Mouse (Mus musculus) embryonic facial prominence, embryonic 14.5 days (tissue): ENCODE data around the gene Vcl. TPM values are rescaled to one million over a fixed set of nuclear protein-coding genes. Genes with fewer than 3 reads are reported as not detected.

Experiments
- ATAC-seq: fragments of 200-750 bp; cut with Nextera tagmentation; 2 replicates; pipeline ENCODE4 v1.8.0; 2017; ENCODE audit warnings: low read depth, moderate number of reproducible peaks, moderate TSS enrichment
- DNase-seq: peaks from one replicate; pipeline ENCODE4 v3.0.0-alpha.2; 2015; ENCODE audit warnings: low spot score
- H3K27ac ChIP-seq: fragments of 300-500 bp; sonication (generic); replicated peaks from 2 replicates; pipeline ENCODE4 v1.5.1; 2014; ENCODE audit warnings: low read depth, mild to moderate bottlenecking, low read length, moderate library complexity
- H3K27me3 ChIP-seq: fragments of 300-500 bp; sonication (generic); replicated peaks from 2 replicates; pipeline ENCODE4 v1.6.1; 2014; ENCODE audit warnings: low read length; ENCODE audit not compliant: control insufficient read depth, insufficient read depth
- H3K36me3 ChIP-seq: fragments of 300-500 bp; sonication (generic); 2 replicates; pipeline ENCODE4 v1.6.1; 2014; ENCODE audit warnings: low read length, mixed read lengths; ENCODE audit not compliant: control insufficient read depth, insufficient read depth
- H3K4me1 ChIP-seq: fragments of 300-500 bp; sonication (generic); 2 replicates; pipeline ENCODE4 v1.6.1; 2014; ENCODE audit warnings: antibody characterized with exemption, low read length; ENCODE audit not compliant: control insufficient read depth, insufficient read depth
- H3K4me2 ChIP-seq: fragments of 300-500 bp; sonication (generic); 2 replicates; pipeline ENCODE4 v1.6.1; 2014; ENCODE audit warnings: low read depth, mild to moderate bottlenecking, low read length, moderate library complexity, mixed read lengths
- H3K4me3 ChIP-seq: fragments of 300-500 bp; sonication (generic); 2 replicates; pipeline ENCODE4 v1.5.1; 2014; ENCODE audit warnings: low read depth, mild to moderate bottlenecking, low read length
- H3K9ac ChIP-seq: fragments of 300-500 bp; sonication (generic); 2 replicates; pipeline ENCODE4 v1.6.1; 2014; ENCODE audit warnings: low read depth, mild to moderate bottlenecking, low read length, moderate library complexity, mixed read lengths
- H3K9me3 ChIP-seq: fragments of 300-500 bp; sonication (generic); 2 replicates; pipeline ENCODE4 v1.6.1; 2016; ENCODE audit warnings: low read length; ENCODE audit not compliant: control insufficient read depth
- WGBS: fragments of 180-500 bp; shearing (Covaris S2); extraction: QIAGEN DNeasy Blood & Tissue Kit; methylation state at CpG from one replicate; pipeline ENCODE4 v1.1.7; 2014; 5-methylcytosine and 5-hydroxymethylcytosine counted together
- polyA plus RNA-seq: library from polyadenylated mRNA; unstranded; fragments of >200 nt; fragmentation: Nextera tagmentation; extraction: Ambion mirVana; gene quantifications from 2 replicates; pipeline ENCODE4 v1.2.1, GENCODE M21; 2014

Vcl gene
- polyA plus RNA-seq, 1 experiment from 2014 or later: 76.2 TPM

GRCm38 (mm10) chr14:20903137-20903536, 26.1 kb upstream of the Vcl start:
- Histone ChIP-seq H3K4me2 (no peak overlapping the region), H3K27ac (no peak overlapping the region), H3K9ac (no peak overlapping the region), H3K36me3 (no peaks in the 10 kb centered on the region), H3K4me3 (no peak overlapping the region), H3K27me3 (no peaks in the 10 kb centered on the region), H3K4me1 (no peaks in the 10 kb centered on the region), H3K9me3 (no peaks in the 10 kb centered on the region)
- DNase-seq (no peak), ATAC-seq (no peak)
- WGBS: 79% methylated on average over 6 of the region's 6 CpGs

DNA sequence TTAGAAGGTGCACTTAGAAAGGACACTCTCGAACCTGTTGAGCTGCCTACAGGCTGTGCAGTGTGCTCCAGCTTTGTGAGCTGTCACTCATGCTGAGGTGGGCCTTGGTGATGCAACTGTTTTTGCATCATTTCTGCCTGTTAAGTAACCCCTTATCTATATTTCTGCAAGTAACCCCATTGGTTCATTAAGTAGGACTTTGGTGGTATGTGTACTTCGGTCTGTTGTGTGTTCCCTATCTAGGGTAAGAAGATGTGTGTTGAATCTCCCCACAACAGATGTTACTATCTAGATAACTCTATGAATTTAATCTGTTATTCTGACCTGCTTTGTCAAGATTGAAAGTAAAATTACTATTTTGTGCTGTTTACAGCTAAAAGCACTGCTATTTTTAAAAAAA, 17.4 kb upstream of the Vcl start:
- Histone ChIP-seq H3K4me1 (no peaks in the 10 kb centered on the region), H3K27ac (no peak overlapping the region), H3K36me3 (no peaks in the 10 kb centered on the region), H3K4me2 (no peak overlapping the region), H3K9me3 (no peaks in the 10 kb centered on the region), H3K4me3 (no peak overlapping the region), H3K27me3 (no peaks in the 10 kb centered on the region), H3K9ac (no peak overlapping the region)
- DNase-seq (no peak), ATAC-seq (no peak)
- WGBS: 89% methylated on average over 2 of the region's 2 CpGs

GRCm38 (mm10) chr14:20914415-20914814, 14.8 kb upstream of the Vcl start:
- no peaks in the 10 kb centered on the region for H3K4me1 ChIP-seq
- no peak for DNase-seq
- no peak overlapping the region for H3K27ac ChIP-seq
- no peak overlapping the region for H3K9ac ChIP-seq
- H3K4me3 ChIP-seq: no peak overlapping the region
- no peaks in the 10 kb centered on the region for H3K9me3 ChIP-seq
- H3K27me3 ChIP-seq: no peaks in the 10 kb centered on the region
- no peak overlapping the region for H3K4me2 ChIP-seq
- no peak for ATAC-seq
- WGBS: 49% methylated on average over 2 of the region's 2 CpGs
- H3K36me3 ChIP-seq: no peaks in the 10 kb centered on the region

DNA sequence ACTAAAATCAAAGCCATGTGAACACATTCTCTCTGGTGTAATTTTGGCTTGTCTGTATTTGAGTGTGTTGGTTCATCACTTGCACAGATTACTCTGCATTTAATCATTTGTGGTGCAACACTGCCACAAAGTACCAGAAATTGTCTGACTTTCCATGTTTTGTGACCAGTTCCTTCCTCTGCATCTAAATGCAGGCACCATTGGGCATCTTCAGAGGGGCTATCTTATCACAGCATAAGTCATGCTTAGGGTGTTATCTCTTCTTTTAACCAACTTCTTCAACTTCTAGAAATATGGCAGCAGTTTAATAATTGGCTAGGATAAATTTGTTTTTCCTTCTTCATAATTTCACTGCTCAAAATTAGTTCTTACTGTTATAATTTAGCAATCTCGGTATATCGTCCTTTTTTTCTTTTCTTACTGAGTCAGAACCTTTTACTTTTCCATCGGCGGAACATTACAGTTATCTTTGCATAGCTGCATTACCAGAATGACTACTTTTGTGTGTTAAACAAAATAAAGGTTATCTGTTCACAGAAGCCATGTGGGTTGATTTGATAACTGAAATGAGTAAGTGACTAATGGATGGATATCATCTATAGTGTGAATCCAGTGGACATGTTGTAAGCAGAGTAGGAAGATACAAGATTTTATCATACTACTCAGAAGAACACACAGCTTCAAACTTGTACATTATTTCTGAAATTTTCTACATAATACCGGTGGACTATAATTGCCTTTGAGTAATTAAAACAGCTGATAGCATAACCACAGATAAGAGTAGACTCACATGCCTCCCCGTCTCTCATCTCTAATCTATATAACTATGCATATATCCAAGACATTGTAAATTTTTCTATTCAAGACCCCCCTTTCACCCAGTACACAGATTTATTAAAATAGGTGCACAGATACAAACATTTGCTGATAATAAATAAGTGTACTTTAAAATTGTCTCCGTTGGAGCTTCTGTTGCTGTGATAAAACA, 12.3 kb upstream of the Vcl start:
- no peaks in the 10 kb centered on the region for H3K36me3 ChIP-seq
- H3K4me1 ChIP-seq: no peaks in the 10 kb centered on the region
- no peak overlapping the region for H3K27ac ChIP-seq
- 89% methylated on average over 7 of the region's 7 CpGs for WGBS
- H3K27me3 ChIP-seq: no peaks in the 10 kb centered on the region
- H3K9ac ChIP-seq: no peak overlapping the region
- H3K4me3 ChIP-seq: no peak overlapping the region
- DNase-seq (no peak), ATAC-seq (no peak)
- no peaks in the 10 kb centered on the region for H3K9me3 ChIP-seq
- H3K4me2 ChIP-seq: no peak overlapping the region

- Histone ChIP-seq H3K36me3 (no peaks in the 10 kb centered on the region), H3K4me1 (no peaks in the 10 kb centered on the region), H3K9me3 (no peaks in the 10 kb centered on the region), H3K4me2 (no peak overlapping the region), H3K27me3 (no peaks in the 10 kb centered on the region), H3K4me3 (no peak overlapping the region), H3K9ac (no peak overlapping the region), H3K27ac (no peak overlapping the region)
- 79% methylated on average over 5 of the region's 5 CpGs for WGBS
- no peak for DNase-seq
- no peak for ATAC-seq
Measured at GRCm38 (mm10) chr14:20924071-20924789, 5.0 kb upstream of the Vcl start.

- Histone ChIP-seq H3K36me3 (no peaks in the 10 kb centered on the region), H3K27ac (no peak overlapping the region), H3K9ac (no peak overlapping the region), H3K9me3 (no peaks in the 10 kb centered on the region), H3K4me3 (no peak overlapping the region), H3K4me2 (no peak overlapping the region), H3K27me3 (no peaks in the 10 kb centered on the region), H3K4me1 (peaks cover 7% of the 10 kb centered on the region; the same call in 1 of the 2 replicates)
- DNase-seq: no peak
- 82% methylated on average over 4 of the region's 4 CpGs for WGBS
- no peak for ATAC-seq
Measured at GRCm38 (mm10) chr14:20927470-20928307, 1.5 kb upstream of the Vcl start.

DNA sequence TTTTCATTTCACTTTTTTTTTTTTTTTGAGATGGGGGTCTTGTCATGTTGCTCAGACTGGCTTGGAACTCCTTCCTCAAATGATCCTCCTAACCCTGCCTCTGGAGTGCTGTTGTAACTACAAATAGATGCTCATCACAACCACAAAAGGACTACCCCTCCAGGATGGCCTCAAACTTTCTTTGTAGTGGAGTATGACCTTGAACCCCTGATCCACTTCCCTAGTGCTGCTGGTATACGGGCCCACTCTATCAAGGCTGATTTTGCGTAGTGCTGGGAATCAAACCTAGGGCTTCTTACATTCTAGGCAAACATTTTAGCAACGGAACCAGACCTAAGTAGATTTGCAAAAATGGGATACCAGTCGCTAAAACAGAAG, 901 bp upstream of the Vcl start:
- peak overlapping the region; percentile 84; the same call in 1 of the 2 replicates for H3K9ac ChIP-seq
- peak overlapping the region; percentile 66 for H3K4me2 ChIP-seq
- H3K4me1 ChIP-seq: peaks cover 7% of the 10 kb centered on the region; the same call in 1 of the 2 replicates
- H3K27me3 ChIP-seq: no peaks in the 10 kb centered on the region
- H3K9me3 ChIP-seq: no peaks in the 10 kb centered on the region
- WGBS: 20% methylated on average over 4 of the region's 4 CpGs
- H3K4me3 ChIP-seq: peak overlapping the region; percentile 91
- ATAC-seq: no peak
- no peaks in the 10 kb centered on the region for H3K36me3 ChIP-seq
- H3K27ac ChIP-seq: peak overlapping the region; percentile 77; the same call in 1 of the 2 replicates
- DNase-seq: peak; percentile 3

DNA sequence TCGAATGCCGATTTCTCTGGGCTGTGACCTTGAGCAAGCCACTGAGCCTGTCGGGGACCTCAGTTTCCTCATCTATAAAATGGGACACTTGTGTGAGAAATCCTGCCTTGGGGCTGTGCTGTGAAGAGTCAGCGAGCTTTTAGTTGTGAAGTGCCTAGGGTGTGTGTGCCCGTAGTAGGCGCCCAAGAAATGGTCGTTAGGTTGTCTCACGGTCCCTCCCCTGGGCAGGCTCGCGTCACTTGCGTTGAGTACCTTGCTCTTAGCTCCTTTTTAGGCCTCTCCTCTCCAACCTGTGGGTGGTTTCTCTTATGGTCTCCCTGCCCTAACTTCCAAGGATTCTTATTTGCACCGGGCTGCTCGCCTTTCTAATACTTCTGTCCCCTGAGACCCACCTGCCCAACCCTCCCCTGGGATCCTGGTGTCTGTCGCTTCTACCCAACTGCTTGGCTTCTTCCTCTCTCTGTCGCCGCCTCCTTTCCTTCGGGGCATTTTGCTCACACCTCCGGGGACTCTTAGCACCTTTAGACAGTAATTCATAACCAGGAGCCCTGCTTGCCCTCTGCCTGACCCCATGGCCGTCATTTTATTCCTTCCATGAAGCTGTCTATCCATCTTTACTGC, 726 bp downstream of the Vcl start:
- peak overlapping the region; percentile 66 for H3K4me2 ChIP-seq
- H3K27ac ChIP-seq: peak overlapping the region; percentile 87
- H3K4me1 ChIP-seq: peaks cover 7% of the 10 kb centered on the region; the same call in 1 of the 2 replicates
- no peaks in the 10 kb centered on the region for H3K27me3 ChIP-seq
- no peaks in the 10 kb centered on the region for H3K36me3 ChIP-seq
- ATAC-seq (peak; percentile 0; the same call in 1 of the 2 replicates), DNase-seq (peak; percentile 45)
- H3K9ac ChIP-seq: peak overlapping the region; percentile 84
- H3K4me3 ChIP-seq: peak overlapping the region; percentile 91
- H3K9me3 ChIP-seq: no peaks in the 10 kb centered on the region
- WGBS: under 1% methylated on average over 17 of the region's 19 CpGs
